Mouse (Mus musculus) C2C12 (cell line): ENCODE results near the gene Tbk1. TPM values are rescaled to one million over a fixed set of nuclear protein-coding genes. Genes with fewer than 3 reads are reported as not detected.
A peak's percentile ranks its signal among the peaks of the same experiment; 100 is the strongest.

Source experiments
- H3K27me3 ChIP-seq: one replicate; pipeline ENCODE4 v1.6.1; 2011; ENCODE audit not compliant: control insufficient read depth, insufficient read depth, insufficient read length
- H3K36me3 ChIP-seq: one replicate; pipeline ENCODE4 v1.6.1; 2011; ENCODE audit not compliant: control insufficient read depth, insufficient read depth
- H3K4me3 ChIP-seq: one replicate; pipeline ENCODE4 v1.5.1; 2011; ENCODE audit warnings: mild to moderate bottlenecking, control low read depth; ENCODE audit not compliant: poor library complexity, insufficient read depth, severe bottlenecking
- H3K79me2 ChIP-seq: one replicate; pipeline ENCODE4 v1.6.1; 2011; ENCODE audit not compliant: control insufficient read depth, insufficient read depth
- H3K79me3 ChIP-seq: one replicate; pipeline ENCODE4 v1.6.1; 2011; ENCODE audit warnings: low read depth, control low read depth
- H3ac ChIP-seq: one replicate; pipeline ENCODE3; 2011; ENCODE audit warnings: low read depth; ENCODE audit not compliant: control insufficient read depth, insufficient read length
- CEBPB ChIP-seq: IDR thresholded peaks from one replicate; pipeline ENCODE4 v1.6.1; 2011; ENCODE audit warnings: low read depth, mild to moderate bottlenecking, control low read depth, moderate library complexity
- CTCF ChIP-seq: IDR thresholded peaks from one replicate; pipeline ENCODE4 v1.5.1; 2011; ENCODE audit not compliant: control insufficient read depth, insufficient read depth, insufficient read length
- FOSL1 ChIP-seq: IDR thresholded peaks from one replicate; pipeline ENCODE4 v1.8.0; 2011; ENCODE audit warnings: mild to moderate bottlenecking, low read length; ENCODE audit not compliant: poor library complexity, insufficient read depth, severe bottlenecking
- MAX ChIP-seq: IDR thresholded peaks from one replicate; pipeline ENCODE4 v1.6.1; 2011; ENCODE audit warnings: mild to moderate bottlenecking, control low read depth
- MYOD1 ChIP-seq: IDR thresholded peaks from one replicate; pipeline ENCODE4 v1.6.1; 2011; ENCODE audit warnings: low read depth; ENCODE audit not compliant: control insufficient read depth, insufficient read length
- MYOG ChIP-seq: IDR thresholded peaks from one replicate; pipeline ENCODE4 v1.6.1; 2011; ENCODE audit not compliant: control insufficient read depth, insufficient read length; ENCODE audit errors: extremely low read depth
- USF1 ChIP-seq: IDR thresholded peaks from one replicate; pipeline ENCODE4 v1.6.1; 2011; ENCODE audit warnings: low read depth, mild to moderate bottlenecking, control low read depth, moderate library complexity
- polyA plus RNA-seq: library from polyadenylated mRNA; unstranded; fragments of >200 nt; fragmentation: generic; extraction: Trizol; gene quantifications from one replicate; pipeline ENCODE4 v1.2.1, GENCODE M21; 2012; ENCODE audit warnings: missing spikeins

Tbk1 gene
- polyA plus RNA-seq, 1 experiment, result 10.7 TPM

DNA sequence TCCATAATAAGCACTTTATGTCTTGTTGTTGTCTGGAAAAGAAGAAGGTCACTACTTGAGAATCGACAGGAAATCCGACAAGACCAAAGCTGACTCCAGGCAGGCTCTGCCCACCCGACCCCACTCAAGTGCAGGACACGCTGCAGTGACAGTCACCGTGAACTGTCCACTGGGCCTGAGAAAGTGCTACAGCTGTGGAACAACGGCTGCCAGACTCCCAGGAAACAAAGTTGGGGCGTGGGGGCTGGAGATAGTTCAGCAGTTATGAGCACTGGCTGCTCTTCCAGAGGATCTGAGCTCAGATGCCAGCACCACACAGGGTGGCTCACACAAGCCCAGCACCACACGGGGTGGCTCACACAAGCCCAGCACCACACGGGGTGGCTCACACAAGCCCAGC, 10.2 kb downstream of the Tbk1 start:
- peaks cover 29% of the 10 kb centered on the region for H3K79me3 ChIP-seq
- TF ChIP-seq MYOG (no peak), USF1 (no peak), MAX (no peak), CTCF (no peak), CEBPB (no peak), FOSL1 (no peak), MYOD1 (no peak)
- peaks cover 58% of the 10 kb centered on the region for H3K36me3 ChIP-seq
- no peak overlapping the region for H3ac ChIP-seq
- no peaks in the 10 kb centered on the region for H3K27me3 ChIP-seq
- peaks cover 59% of the 10 kb centered on the region for H3K79me2 ChIP-seq
- H3K4me3 ChIP-seq, result no peak overlapping the region

DNA sequence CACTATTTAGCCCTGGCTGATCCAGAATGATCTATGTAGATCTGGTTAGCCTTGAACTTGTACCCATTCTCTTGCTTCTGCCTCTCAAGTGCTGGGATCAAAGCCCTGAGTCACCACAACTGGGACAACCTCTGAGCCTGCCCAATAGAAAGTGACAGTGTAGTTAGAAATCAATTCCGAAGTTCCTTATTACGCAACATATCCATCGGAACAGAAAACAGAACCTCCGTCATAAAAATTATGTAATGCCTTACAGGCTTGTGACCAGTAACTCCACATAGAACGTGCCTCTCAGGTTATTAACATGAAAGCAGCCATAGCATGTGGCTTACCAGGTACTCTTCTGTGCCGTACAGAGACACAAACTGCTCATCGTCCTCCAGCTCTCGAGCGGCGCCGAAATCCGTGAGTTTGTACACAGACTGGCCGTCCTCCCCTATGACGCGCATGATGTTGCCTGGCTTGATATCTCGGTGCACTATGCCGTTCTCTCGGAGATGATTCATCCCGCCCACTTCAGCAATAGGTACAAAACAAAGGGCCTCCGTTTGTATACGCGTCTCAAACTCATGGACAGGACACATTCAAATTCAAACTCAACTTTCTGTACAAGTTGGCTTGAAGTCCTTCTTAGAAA, 15.0 kb downstream of the Tbk1 start:
- peaks cover 4% of the 10 kb centered on the region for H3K79me3 ChIP-seq
- TF ChIP-seq MYOD1, result no peak
- TF ChIP-seq CEBPB, result peak; percentile 29
- no peak overlapping the region for H3ac ChIP-seq
- peaks cover 68% of the 10 kb centered on the region for H3K36me3 ChIP-seq
- H3K4me3 ChIP-seq, result no peak overlapping the region
- H3K79me2 ChIP-seq, result peaks cover 46% of the 10 kb centered on the region
- H3K27me3 ChIP-seq, result no peaks in the 10 kb centered on the region

GRCm38 (mm10) chr10:121571031-121571430, 15.6 kb downstream of the Tbk1 start:
- TF ChIP-seq USF1, result no peak
- TF ChIP-seq MYOG, result no peak
- no peak for TF ChIP-seq CTCF
- TF ChIP-seq MAX, result no peak
- no peak for TF ChIP-seq FOSL1
- no peak for TF ChIP-seq MYOD1
- TF ChIP-seq CEBPB, result no peak
- Histone ChIP-seq H3K79me2 (peaks cover 40% of the 10 kb centered on the region), H3K4me3 (no peak overlapping the region), H3K79me3 (peaks cover 1% of the 10 kb centered on the region), H3ac (no peak overlapping the region), H3K27me3 (no peaks in the 10 kb centered on the region), H3K36me3 (peaks cover 64% of the 10 kb centered on the region)

GRCm38 (mm10) chr10:121569796-121570195, 16.8 kb downstream of the Tbk1 start:
- Histone ChIP-seq H3K4me3 (no peak overlapping the region), H3K27me3 (no peaks in the 10 kb centered on the region), H3K79me2 (peaks cover 28% of the 10 kb centered on the region), H3ac (no peak overlapping the region), H3K36me3 (peaks cover 64% of the 10 kb centered on the region), H3K79me3 (no peaks in the 10 kb centered on the region)
- TF ChIP-seq MAX (no peak), USF1 (no peak), MYOG (no peak), CTCF (no peak), CEBPB (no peak), FOSL1 (no peak), MYOD1 (no peak)

GRCm38 (mm10) chr10:121569001-121569589, 17.5 kb downstream of the Tbk1 start:
- H3K79me2 ChIP-seq, result peaks cover 22% of the 10 kb centered on the region
- H3K36me3 ChIP-seq, result peaks cover 67% of the 10 kb centered on the region
- H3ac ChIP-seq, result no peak overlapping the region
- H3K4me3 ChIP-seq, result no peak overlapping the region
- TF ChIP-seq CTCF (no peak), USF1 (no peak), MYOG (no peak)
- H3K27me3 ChIP-seq, result no peaks in the 10 kb centered on the region
- no peaks in the 10 kb centered on the region for H3K79me3 ChIP-seq

- Histone ChIP-seq H3K4me3 (no peak overlapping the region), H3K79me2 (peaks cover 22% of the 10 kb centered on the region), H3K79me3 (no peaks in the 10 kb centered on the region), H3K27me3 (no peaks in the 10 kb centered on the region), H3K36me3 (peaks cover 72% of the 10 kb centered on the region), H3ac (no peak overlapping the region)
- TF ChIP-seq CTCF (no peak), USF1 (no peak)
Measured at GRCm38 (mm10) chr10:121568534-121568933, 18.1 kb downstream of the Tbk1 start.
